Mouse (Mus musculus): ENCODE data around the gene Krt20. TPM values are rescaled to one million over a fixed set of nuclear protein-coding genes. Genes with fewer than 3 reads are reported as not detected.

The Krt20 gene
- polyA plus RNA-seq, 1 experiment from 2014 or later, result 28.0 TPM

GRCm38 (mm10) chr11:99454759-99455158 lies 16.8 kb upstream of the Krt20 start:
- Histone ChIP-seq H3K9ac (no peak overlapping the region), H3K27ac (no peak overlapping the region), H3K4me1 (replicated peaks) (0 out of 2 replicates have a peak, but pooled peaks cover 4% of the 10 kb centered on the region), H3K27me3 (no peaks in the 10 kb centered on the region), H3K9me3 (replicated peaks) (no peaks in the 10 kb centered on the region), H3K4me2 (no peak overlapping the region), H3K36me3 (no peaks in the 10 kb centered on the region), H3K4me3 (replicated peaks) (no peak overlapping the region)
- ATAC-seq (ENCODE audit: low read depth) (no peak), DNase-seq (no peak)
- 67% methylated on average over 10 of the region's 10 CpGs for WGBS (ENCODE audit: insufficient replicate concordance)

GRCm38 (mm10) chr11:99454044-99454443 lies 16.1 kb upstream of the Krt20 start:
- DNase-seq (no peak), ATAC-seq (ENCODE audit: low read depth) (no peak)
- Histone ChIP-seq H3K4me2 (no peak overlapping the region), H3K36me3 (no peaks in the 10 kb centered on the region), H3K27me3 (no peaks in the 10 kb centered on the region), H3K9me3 (replicated peaks) (no peaks in the 10 kb centered on the region), H3K4me1 (replicated peaks) (0 out of 2 replicates have a peak, but pooled peaks cover 4% of the 10 kb centered on the region), H3K9ac (no peak overlapping the region), H3K27ac (no peak overlapping the region), H3K4me3 (replicated peaks) (no peak overlapping the region)
- 51% methylated on average over 4 of the region's 4 CpGs for WGBS (ENCODE audit: insufficient replicate concordance)

- Histone ChIP-seq H3K4me1 (replicated peaks) (no peaks in the 10 kb centered on the region; the same call in 1 of the 2 replicates), H3K27ac (no peak overlapping the region), H3K9ac (no peak overlapping the region), H3K36me3 (no peaks in the 10 kb centered on the region), H3K4me3 (replicated peaks) (no peak overlapping the region), H3K4me2 (no peak overlapping the region), H3K27me3 (no peaks in the 10 kb centered on the region), H3K9me3 (replicated peaks) (no peaks in the 10 kb centered on the region)
- ATAC-seq (ENCODE audit: low read depth), result no peak
- 31% methylated on average over 2 of the region's 2 CpGs for WGBS (ENCODE audit: insufficient replicate concordance)
- no peak for DNase-seq
These were observed 10.8 kb upstream of the Krt20 start for GRCm38 (mm10) chr11:99448769-99449168.

- H3K9ac ChIP-seq, result no peak overlapping the region
- no peaks in the 10 kb centered on the region for H3K36me3 ChIP-seq
- 35% methylated on average over 8 of the region's 8 CpGs for WGBS (ENCODE audit: insufficient replicate concordance)
- no peaks in the 10 kb centered on the region for H3K9me3 ChIP-seq (replicated peaks)
- ATAC-seq (ENCODE audit: low read depth), result no peak; the same call in 1 of the 2 replicates
- 0 out of 2 replicates have a peak, but pooled peaks cover 4% of the 10 kb centered on the region for H3K4me1 ChIP-seq (replicated peaks)
- H3K4me2 ChIP-seq, result 0 out of 2 replicates have a peak overlapping the region, but pooled peaks have one; percentile 2
- DNase-seq, result no peak
- H3K27ac ChIP-seq, result no peak overlapping the region
- H3K4me3 ChIP-seq (replicated peaks), result no peak overlapping the region
- no peaks in the 10 kb centered on the region for H3K27me3 ChIP-seq
These were observed 3.3 kb upstream of the Krt20 start for GRCm38 (mm10) chr11:99441220-99441619.

GRCm38 (mm10) chr11:99439465-99439864 lies 1.5 kb upstream of the Krt20 start:
- Histone ChIP-seq H3K9me3 (replicated peaks) (no peaks in the 10 kb centered on the region), H3K4me1 (replicated peaks) (0 out of 2 replicates have a peak, but pooled peaks cover 4% of the 10 kb centered on the region), H3K9ac (no peak overlapping the region), H3K36me3 (no peaks in the 10 kb centered on the region), H3K4me3 (replicated peaks) (no peak overlapping the region), H3K27ac (no peak overlapping the region), H3K4me2 (no peak overlapping the region), H3K27me3 (no peaks in the 10 kb centered on the region)
- WGBS (ENCODE audit: insufficient replicate concordance), result 67% methylated on average over 10 of the region's 10 CpGs
- no peak for ATAC-seq (ENCODE audit: low read depth)
- no peak for DNase-seq

- Histone ChIP-seq H3K4me2 (peak overlapping the region; percentile 35), H3K9me3 (replicated peaks) (no peaks in the 10 kb centered on the region), H3K27me3 (no peaks in the 10 kb centered on the region), H3K4me1 (replicated peaks) (0 out of 2 replicates have a peak, but pooled peaks cover 4% of the 10 kb centered on the region), H3K36me3 (no peaks in the 10 kb centered on the region), H3K4me3 (replicated peaks) (peak overlapping the region; percentile 32), H3K9ac (0 out of 2 replicates have a peak overlapping the region, but pooled peaks have one; percentile 13), H3K27ac (no peak overlapping the region)
- no peak for DNase-seq
- ATAC-seq (ENCODE audit: low read depth), result no peak
- WGBS (ENCODE audit: insufficient replicate concordance), result 45% methylated on average over 4 of the region's 4 CpGs
These were observed 1.3 kb downstream of the Krt20 start for GRCm38 (mm10) chr11:99436625-99437024.

- H3K9me3 ChIP-seq (replicated peaks), result no peaks in the 10 kb centered on the region
- no peak overlapping the region for H3K4me3 ChIP-seq (replicated peaks)
- no peaks in the 10 kb centered on the region for H3K36me3 ChIP-seq
- ATAC-seq (ENCODE audit: low read depth) (no peak), DNase-seq (no peak)
- H3K4me2 ChIP-seq, result no peak overlapping the region
- H3K9ac ChIP-seq, result no peak overlapping the region
- no peaks in the 10 kb centered on the region for H3K27me3 ChIP-seq
- no peak overlapping the region for H3K27ac ChIP-seq
- 49% methylated on average over 12 of the region's 12 CpGs for WGBS (ENCODE audit: insufficient replicate concordance)
- H3K4me1 ChIP-seq (replicated peaks), result no peaks in the 10 kb centered on the region
These were observed 7.3 kb downstream of the Krt20 start for GRCm38 (mm10) chr11:99430670-99431069.

- H3K9ac ChIP-seq, result no peak within 1 kb of the TSS
- WGBS (ENCODE audit: insufficient replicate concordance), result 70% methylated on average over 10 of the region's 10 CpGs
- no peaks in the 10 kb centered on the region for H3K27me3 ChIP-seq
- no peak for ATAC-seq (ENCODE audit: low read depth)
- H3K27ac ChIP-seq, result no peak within 1 kb of the TSS
- H3K4me2 ChIP-seq, result no peak within 1 kb of the TSS
- H3K4me3 ChIP-seq (replicated peaks), result no peak within 1 kb of the TSS
- no peak for DNase-seq
- no peaks in the 10 kb centered on the region for H3K36me3 ChIP-seq
- no peaks in the 10 kb centered on the region for H3K4me1 ChIP-seq (replicated peaks)
- no peaks in the 10 kb centered on the region for H3K9me3 ChIP-seq (replicated peaks)
These were observed 15.8 kb downstream of the Krt20 start, which contains the start of gene Krt12 for GRCm38 (mm10) chr11:99422159-99422558. Gene Krt12, minus strand, starts transcription at chr11:99422259.

- 26% methylated on average over 10 of the region's 10 CpGs for WGBS (ENCODE audit: insufficient replicate concordance)
- no peaks in the 10 kb centered on the region for H3K36me3 ChIP-seq
- no peak overlapping the region for H3K4me2 ChIP-seq
- ATAC-seq (ENCODE audit: low read depth), result no peak
- no peaks in the 10 kb centered on the region for H3K9me3 ChIP-seq (replicated peaks)
- no peak overlapping the region for H3K27ac ChIP-seq
- no peak overlapping the region for H3K4me3 ChIP-seq (replicated peaks)
- H3K9ac ChIP-seq, result no peak overlapping the region
- no peak for DNase-seq
- no peaks in the 10 kb centered on the region for H3K4me1 ChIP-seq (replicated peaks)
- H3K27me3 ChIP-seq, result no peaks in the 10 kb centered on the region
These were observed 17.4 kb downstream of the Krt20 start for GRCm38 (mm10) chr11:99420586-99420985.

- H3K27ac ChIP-seq, result no peak overlapping the region
- no peak overlapping the region for H3K4me2 ChIP-seq
- 66% methylated on average over 16 of the region's 16 CpGs for WGBS (ENCODE audit: insufficient replicate concordance)
- no peak overlapping the region for H3K4me3 ChIP-seq (replicated peaks)
- ATAC-seq (ENCODE audit: low read depth), result no peak
- H3K9me3 ChIP-seq (replicated peaks), result no peaks in the 10 kb centered on the region
- H3K9ac ChIP-seq, result no peak overlapping the region
- no peaks in the 10 kb centered on the region for H3K27me3 ChIP-seq
- no peak for DNase-seq
- H3K36me3 ChIP-seq, result no peaks in the 10 kb centered on the region
- H3K4me1 ChIP-seq (replicated peaks), result no peaks in the 10 kb centered on the region
These were observed 20.1 kb downstream of the Krt20 start for GRCm38 (mm10) chr11:99417819-99418218.

GRCm38 (mm10) chr11:99416902-99417301 lies 21.0 kb downstream of the Krt20 start:
- Histone ChIP-seq H3K4me1 (replicated peaks) (no peaks in the 10 kb centered on the region), H3K36me3 (no peaks in the 10 kb centered on the region)
- 67% methylated on average over 13 of the region's 13 CpGs for WGBS (ENCODE audit: insufficient replicate concordance)

GRCm38 (mm10) chr11:99414463-99415147 lies 23.3 kb downstream of the Krt20 start:
- 71% methylated on average over 13 of the region's 13 CpGs for WGBS (ENCODE audit: insufficient replicate concordance)
- H3K36me3 ChIP-seq, result no peaks in the 10 kb centered on the region
- H3K27me3 ChIP-seq, result no peaks in the 10 kb centered on the region
- no peak overlapping the region for H3K9ac ChIP-seq
- no peak overlapping the region for H3K4me2 ChIP-seq
- H3K4me1 ChIP-seq (replicated peaks), result no peaks in the 10 kb centered on the region
- no peak overlapping the region for H3K27ac ChIP-seq
- H3K9me3 ChIP-seq (replicated peaks), result no peaks in the 10 kb centered on the region
- DNase-seq (no peak), ATAC-seq (ENCODE audit: low read depth) (no peak)
- H3K4me3 ChIP-seq (replicated peaks), result no peak overlapping the region

More at GRCm38 (mm10) chr11:99416902-99417301, 21.0 kb downstream of the Krt20 start:
- Histone ChIP-seq H3K4me3 (replicated peaks) (no peak overlapping the region), H3K27ac (no peak overlapping the region), H3K4me2 (no peak overlapping the region), H3K9ac (no peak overlapping the region), H3K27me3 (no peaks in the 10 kb centered on the region), H3K9me3 (replicated peaks) (no peaks in the 10 kb centered on the region)
- DNase-seq (no peak), ATAC-seq (ENCODE audit: low read depth) (no peak)
